Mouse (Mus musculus): ENCODE data around the gene Ltb4r1.
A peak's percentile ranks its signal among the peaks of the same experiment; 100 is the strongest.

The Ltb4r1 gene

DNA sequence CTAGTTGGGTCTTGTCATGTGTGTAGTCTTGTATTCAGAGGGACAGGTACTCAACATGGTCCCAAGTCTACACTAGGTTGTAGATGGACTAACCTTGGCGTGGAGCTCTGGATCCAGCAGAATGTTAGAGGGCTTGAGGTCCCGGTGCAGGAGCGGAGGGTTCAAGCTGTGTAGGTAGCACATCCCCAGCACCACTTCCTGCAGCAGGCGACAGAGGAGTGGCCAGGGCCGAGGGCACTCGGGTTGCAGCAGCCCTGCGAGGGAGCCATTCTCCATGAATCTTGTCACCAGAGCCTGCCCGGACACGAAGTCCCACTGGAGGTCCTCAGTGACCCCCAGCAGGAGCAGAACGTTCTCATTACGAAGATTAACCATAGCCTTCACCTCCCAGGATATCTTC is 22.0 kb downstream of the Ltb4r1 start:
- DNase-seq, result peak; percentile 14

- DNase-seq, result peak; percentile 78
Measured at GRCm38 (mm10) chr14:55788256-55789050, 22.7 kb downstream of the Ltb4r1 start, which contains the start of gene Ripk3. TSS of gene Ripk3 (minus strand) at chr14:55788865.

DNA sequence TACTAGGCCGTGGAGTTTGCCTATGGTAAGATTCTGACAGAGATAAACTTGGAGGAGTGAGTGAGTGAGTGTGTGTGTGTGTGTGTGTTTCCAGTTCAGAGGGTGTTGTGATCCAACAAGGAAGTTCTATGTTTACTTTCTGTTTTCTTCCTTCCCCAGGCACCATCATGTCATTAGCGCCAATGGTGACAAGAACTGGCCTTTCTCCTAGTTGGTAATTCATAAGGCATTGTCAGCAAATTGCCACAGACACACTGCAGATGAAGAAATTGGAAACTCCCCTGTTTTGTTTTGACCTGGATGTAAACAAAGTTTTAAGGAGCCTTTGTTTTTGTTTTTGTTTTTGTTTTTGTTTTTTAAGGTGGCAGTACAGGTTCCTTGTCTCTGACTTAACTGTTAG is 27.7 kb downstream of the Ltb4r1 start:
- DNase-seq, result no peak

- peak; percentile 0 for DNase-seq
Measured at GRCm38 (mm10) chr14:55793946-55794345, 28.2 kb downstream of the Ltb4r1 start.

- peak; percentile 0 for DNase-seq
Measured at GRCm38 (mm10) chr14:55795380-55796163, 29.8 kb downstream of the Ltb4r1 start.

GRCm38 (mm10) chr14:55814885-55815284 is 49.1 kb downstream of the Ltb4r1 start:
- DNase-seq, result peak; percentile 37

DNA sequence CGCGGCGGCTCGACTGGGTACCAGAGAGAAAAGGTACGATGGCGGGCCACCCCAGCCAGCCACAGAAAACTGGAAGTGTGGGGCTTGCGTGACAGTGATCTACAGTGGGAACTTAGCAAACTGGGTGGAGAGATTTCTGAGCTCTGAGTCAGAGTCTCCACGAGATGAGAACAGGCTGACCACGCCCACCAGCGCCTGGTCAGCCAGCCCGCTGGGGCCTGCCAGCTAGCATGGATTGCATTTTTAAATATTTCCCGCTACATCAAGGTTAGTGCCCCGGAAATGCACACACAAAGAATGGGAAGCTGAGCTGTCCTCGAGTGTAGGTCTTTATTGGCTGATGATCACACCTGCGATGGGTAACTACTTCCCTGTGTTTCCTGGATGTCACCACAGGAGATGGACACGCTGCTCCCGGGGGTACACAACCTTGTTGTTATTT is 49.6 kb downstream of the Ltb4r1 start:
- DNase-seq, result peak; percentile 0
